Mouse (Mus musculus) thymus, adult 2 months (tissue): ENCODE data around the gene Hectd3.

Source experiments
- CTCF ChIP-seq: fragments of 200-500 bp; IDR thresholded peaks from 2 replicates; pipeline ENCODE4 v1.5.1; 2012; ENCODE audit warnings: mild to moderate bottlenecking, control low read depth, low read length, moderate library complexity, borderline replicate concordance; ENCODE audit not compliant: control insufficient read depth, poor library complexity, insufficient read depth; ENCODE audit errors: extremely low read depth
- POLR2A ChIP-seq: fragments of 200-500 bp; IDR thresholded peaks from 2 replicates; pipeline ENCODE4 v1.6.1; 2012; ENCODE audit warnings: mild to moderate bottlenecking, low read length, control low read depth, moderate library complexity; ENCODE audit not compliant: control insufficient read depth, poor library complexity, insufficient read depth; ENCODE audit errors: extremely low read depth

DNA sequence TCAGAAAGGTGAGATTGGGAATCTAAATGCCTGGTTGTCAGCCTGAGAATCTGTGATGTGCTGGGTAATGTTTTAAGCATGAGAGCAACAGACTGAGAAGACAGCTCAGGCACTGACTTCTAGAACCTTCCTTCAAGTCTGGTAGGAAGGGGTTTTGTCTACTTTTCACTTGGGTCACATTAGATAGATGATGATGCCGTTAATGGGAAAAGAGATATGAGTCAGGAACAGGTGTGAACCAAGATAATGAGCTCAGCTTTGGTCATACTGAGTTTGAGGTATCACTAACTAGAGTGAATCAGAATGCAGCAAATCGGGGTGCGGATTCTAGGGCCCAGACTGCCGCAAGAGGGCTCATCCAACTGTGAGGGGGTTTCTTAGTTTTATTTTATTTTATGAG is 28.4 kb downstream of the Hectd3 start:
- no peak for TF ChIP-seq POLR2A
- TF ChIP-seq CTCF: no peak
